Mouse (Mus musculus) cerebellum, adult 8-10 months (tissue): Measurements from ENCODE around the gene Ccdc136.
"Not testable (repeated sequence)": the region's sequence is repeated elsewhere in the genome, so short reads cannot be mapped to it uniquely, and the experiment has no call there.

ENCODE experiments used
- DNase-seq: peaks from one replicate; pipeline ENCODE4 v3.0.0; 2022

Gene Ccdc136

DNA sequence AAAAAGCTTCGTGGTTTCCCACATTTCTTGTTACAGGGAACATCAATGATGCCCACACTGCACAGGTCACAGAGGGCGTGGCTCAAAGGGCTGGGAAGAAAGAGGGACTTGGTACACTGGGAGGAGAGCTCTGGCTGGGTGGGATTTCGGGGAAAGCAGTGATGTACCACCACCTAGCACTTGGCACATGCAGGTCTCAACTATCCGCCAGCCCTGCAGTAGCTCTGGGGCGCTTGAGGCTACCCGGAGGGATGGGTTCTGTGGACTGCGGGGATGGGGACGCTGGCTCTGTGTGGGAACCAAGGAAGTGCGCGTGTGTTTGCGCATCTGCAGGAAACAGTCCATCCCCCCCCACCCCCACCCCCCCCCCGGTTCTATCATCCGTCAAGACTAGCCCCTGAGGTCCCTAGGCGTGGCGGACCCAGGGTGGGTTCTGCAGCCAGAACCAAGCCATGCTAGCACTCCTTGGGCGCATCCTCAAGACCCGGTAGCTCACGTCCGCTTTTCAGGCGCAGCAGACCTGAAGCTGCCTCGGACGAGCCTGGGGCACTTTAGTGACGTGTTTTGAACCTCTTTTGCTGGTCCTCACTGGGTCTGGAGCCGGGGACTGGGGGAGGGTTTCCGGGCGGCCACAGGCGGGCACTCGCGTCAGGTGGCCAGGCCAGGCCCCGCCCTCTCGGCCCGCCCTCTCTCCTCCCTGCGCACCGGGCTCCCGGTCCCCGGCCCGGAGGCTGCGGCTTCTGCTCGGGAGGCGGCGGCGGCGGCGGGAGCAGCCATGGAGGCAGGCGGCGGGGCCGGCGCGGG is at the start of gene Ccdc136:
Ccdc136 (plus strand) TSS at position 400 of the 804 bp plus-strand sequence.
- peak; percentile 89 for DNase-seq

DNA sequence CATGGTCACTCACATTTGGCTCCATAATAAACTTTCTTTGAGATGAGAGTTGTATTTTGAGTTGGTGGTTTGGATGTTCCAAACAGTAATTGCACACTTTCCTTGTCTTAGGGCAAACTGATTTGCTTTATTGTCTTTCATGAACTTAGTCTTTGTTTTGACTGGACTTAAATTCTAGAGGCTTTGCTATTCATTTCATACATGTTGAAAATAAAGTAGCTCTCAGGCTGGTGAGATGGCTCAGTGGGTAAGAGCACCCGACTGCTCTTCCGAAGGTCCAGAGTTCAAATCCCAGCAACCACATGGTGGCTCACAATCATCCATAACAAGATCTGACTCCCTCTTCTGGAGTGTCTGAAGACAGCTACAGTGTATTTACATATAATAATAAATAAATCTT is 49.6 kb upstream of the Ccdc136 start:
- DNase-seq = not testable (repeated sequence)

DNA sequence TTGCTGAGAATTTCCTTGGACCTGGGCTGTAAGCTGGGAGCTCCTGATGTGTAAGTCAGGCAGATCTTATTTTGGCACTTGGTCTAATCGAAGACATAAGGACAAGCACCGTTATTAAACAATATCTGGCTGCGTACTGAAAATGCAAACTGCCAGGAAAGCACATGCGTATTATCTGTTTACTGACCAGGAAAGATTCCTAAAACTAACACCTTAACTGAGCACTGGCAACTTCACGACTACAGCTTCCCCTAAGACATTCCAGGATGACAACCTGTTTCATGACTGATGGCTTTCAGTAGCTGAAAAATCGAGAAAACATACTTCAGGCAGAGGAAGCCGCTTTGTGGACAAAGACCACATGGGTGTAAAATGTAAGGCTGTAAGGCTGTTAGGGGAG is 48.9 kb upstream of the Ccdc136 start:
- no peak for DNase-seq

DNA sequence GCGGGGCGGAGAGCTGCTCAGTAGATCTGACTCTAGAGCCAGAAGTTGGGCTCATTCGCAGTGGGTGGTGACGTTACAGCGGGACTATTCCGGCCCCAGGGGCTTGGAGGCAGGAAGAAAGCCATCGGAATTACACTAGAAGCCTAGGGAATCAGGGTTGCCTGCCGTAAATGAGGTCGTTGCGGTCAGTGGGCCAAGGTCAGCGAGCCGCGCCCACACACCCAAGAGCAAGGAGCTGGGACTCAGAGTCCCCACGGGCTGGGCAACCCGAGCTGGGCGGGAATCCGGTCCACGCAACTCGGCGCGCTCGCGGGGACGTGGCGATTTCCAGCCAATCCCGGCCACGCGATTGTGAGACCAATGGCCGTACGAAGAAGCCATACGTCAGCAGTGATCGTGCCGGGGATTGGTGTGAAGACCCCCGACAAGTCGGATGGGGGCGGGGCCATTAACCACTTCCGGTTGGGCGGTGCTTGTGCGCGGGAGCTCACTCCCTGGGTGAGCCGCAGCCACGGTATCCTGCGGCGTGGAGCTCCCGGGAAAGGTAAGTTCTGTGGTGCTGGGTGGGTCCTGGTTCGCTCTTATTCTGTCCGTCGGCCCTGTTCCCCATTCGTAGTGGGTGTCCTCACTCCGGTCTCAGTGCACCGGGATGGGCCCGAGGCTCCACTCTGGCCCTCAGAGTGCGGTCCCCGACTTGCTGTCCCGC is 48.3 kb upstream of the Ccdc136 start, which contains the start of gene Calu:
Calu (plus strand) TSS at position 405 of the 706 bp plus-strand sequence.
- peak; percentile 99 for DNase-seq

DNA sequence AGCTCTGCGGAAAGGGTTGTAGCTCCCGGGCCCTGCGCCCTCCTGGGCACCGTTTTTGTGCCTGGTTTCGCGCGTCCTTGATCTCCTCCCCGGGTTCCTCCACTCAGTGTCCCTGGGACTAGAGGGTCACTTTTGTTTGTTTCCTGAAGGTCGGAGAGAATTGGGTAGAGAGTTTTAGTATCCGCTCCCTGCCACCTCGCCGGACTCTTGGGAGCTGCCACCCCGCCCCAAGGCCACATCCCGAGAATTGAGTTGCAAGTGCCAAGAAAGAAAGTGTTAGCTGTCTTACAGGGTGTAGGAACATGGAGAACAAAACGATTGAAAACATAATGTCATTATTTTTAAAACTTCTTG is 47.8 kb upstream of the Ccdc136 start:
- DNase-seq = no peak

DNA sequence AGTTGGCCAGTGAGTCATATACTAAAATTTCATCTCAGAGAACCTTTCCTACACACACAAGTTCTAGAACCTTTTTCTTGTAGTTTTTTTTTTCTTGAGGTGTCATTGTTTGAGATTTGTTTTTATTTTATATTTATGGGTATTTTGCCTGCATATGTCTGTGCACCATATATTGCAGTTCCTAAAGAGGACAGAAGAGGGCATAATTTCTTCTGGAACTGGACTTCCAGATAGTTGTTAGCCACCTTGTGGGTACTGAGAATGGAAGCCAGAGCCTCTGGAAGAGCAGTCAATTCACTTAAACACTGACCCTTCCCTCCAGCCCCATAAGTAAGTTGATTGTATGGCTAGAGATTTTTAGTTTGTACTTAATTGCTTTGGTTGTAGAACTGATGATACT is 44.5 kb upstream of the Ccdc136 start:
- no peak for DNase-seq

DNA sequence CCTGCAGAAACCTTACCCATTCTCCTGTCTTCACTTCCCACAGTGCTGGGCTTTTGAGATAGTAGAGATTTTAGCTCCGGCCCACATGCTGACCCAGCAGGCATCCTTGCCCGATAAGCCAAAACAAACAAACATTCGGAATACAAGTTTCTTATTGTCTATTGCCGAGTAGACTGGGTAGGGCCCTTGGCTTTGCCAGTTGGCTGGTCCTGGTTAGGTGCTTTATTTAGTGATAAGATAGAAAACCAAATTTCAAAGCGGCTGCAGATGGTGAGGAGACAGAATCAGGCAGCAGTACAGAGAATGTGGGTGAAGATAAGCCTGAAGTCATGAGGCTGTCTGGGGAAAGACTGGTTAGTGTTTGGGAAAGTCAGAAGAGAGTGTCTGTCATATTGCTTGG is 43.3 kb upstream of the Ccdc136 start:
- no peak for DNase-seq

DNA sequence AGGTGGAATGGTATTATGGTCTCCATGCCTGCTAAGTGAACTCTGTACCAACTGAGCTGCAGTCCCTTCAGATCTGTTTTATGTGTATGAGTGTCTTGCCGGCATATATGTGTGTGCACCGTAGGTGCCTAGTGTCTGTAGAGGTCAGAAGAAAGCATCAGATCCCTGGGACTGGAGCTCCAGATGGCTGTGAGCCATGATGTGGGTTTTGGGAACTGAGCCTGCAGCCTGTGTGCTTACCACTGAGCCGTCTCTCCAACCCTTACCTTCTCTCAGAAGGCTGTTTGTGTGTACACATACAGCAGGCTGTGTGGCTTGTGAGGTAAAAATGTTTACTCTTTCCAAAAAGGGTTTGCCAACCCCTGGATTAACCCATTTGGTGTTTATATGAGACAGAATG is 36.7 kb upstream of the Ccdc136 start:
- no peak for DNase-seq

DNA sequence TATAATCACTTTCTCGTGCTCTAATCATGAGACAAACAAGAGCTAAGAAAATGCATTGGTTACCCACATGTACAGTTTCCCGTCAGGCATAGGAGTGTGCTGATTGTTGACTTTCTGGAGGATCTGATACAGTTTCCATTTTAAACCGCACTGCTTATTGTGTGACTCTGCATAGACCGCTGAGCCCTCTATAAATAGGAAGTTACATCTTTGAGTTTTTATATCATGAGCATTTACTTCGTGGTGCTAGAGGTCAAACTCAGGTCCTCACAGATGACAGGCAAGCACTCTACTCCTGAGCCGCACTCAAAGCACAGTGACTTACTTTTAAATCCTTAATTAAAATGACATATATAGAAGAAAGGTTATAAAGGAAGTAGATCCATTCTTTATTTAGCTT is 35.9 kb upstream of the Ccdc136 start:
- DNase-seq = no peak

DNA sequence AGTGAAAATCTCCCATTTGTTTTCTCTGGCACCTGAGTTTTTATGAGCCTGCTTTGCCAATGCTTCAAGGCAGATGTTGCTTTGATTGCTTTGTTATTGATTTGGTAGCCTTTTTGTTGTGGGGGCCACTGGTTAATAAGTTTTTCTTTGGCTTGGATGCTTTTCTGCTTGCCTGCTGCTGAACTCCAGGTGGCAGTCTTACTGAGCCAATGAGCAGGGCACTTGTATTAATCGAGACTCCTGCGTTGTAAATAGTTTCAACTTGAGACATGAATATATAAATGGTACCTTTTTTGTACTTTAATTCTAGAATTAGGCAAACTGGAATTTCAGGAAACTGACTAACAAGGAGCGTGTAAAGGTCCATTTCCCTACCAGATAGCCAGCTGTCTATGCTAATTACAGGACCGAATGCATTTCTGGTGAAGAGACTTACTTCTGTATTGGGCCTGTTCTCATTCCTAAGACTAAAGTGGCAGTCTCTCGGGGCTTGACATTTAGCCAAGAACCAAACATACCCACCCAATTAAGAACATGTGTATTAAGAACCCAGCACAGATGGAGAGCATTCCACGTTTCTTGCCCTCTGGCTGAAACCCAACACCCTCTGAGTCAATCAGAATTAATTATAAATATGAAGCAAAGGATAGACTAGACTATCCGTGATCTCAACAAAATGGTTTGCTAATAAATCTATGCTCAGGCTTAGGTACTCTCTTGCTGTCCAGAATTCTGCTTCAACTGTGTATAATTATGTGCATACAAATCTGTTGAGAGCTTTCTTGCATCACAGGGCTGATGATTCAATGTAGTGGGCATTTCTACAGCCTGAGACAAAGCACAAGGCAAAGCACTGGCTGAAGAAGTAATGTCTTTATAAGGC is 33.6 kb upstream of the Ccdc136 start:
- no peak for DNase-seq

DNA sequence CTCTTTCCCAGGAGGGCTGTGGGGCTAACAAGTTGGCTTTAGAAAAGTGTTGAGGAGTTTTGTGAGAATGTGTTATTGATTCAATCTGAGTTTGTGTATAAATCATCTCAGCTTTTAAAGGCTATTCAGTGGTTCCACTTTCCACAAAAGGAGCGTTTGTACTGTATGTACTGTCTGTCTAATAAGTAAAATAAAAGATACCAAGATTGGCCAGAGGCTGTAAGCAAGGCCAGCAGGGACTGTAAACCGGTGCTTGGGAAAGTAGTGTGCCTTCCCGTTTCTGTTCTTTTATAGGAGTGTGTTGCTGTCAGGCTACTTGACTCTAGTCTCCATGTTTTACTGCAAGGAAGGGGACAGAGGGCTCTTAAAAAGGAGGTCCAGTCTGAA is 33.0 kb upstream of the Ccdc136 start:
- no peak for DNase-seq

DNA sequence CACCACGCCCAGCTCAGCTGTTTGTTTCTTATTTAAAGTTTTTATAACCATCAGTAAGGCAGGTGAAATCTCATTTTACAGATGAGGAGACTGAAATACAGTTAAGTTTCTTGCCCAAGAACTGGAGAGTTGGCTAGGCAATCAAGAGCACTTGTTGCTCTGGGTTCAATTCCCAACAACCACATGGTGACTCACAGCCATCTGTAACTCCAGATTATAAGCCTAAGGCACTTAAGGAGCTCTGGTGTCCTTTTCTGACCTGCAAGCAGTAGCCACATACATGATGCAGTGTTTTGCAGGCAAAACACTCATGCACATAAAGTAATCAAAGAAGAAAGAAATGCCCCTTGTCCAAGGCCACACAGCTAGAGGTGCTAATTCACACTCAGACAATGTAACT is 30.8 kb upstream of the Ccdc136 start:
- DNase-seq = no peak

DNA sequence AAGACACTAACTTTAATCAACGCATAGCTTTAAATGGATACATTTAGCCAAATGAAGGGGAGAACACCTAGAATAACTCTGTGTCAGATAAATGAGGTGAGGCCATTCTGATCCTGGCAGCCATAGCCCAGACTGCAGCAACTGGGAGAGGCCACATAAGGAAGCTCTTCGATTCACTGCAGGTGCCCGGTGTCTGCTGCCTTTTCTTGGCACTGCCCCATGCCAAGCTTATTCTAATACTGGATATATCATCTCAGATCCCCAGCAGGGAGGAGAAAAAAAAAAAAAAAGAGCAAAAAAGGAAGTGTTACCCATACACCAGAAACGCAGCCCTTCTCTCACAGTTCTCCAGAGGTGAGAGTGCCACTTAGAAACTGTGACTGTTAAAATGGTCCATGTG is 18.7 kb upstream of the Ccdc136 start:
- no peak for DNase-seq

DNA sequence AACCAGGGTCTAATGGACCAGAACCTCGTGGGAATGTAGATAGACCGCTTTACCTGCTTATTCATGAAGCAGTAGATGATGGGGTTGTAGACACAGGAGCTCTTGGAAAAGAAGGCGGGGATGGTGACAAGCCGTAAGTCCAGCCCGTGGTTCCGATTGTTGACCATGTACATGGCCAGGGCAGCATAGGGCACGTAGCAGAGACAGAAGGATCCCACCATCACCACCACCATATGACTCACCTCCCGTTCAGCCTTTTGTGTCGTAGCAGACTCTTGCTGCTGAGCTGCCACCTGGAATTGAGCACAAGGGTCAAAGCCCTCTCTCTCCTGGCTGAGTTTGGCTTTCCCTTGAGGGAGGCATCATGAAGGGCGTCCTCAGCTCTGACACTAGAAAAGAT is 17.4 kb upstream of the Ccdc136 start:
- no peak for DNase-seq

DNA sequence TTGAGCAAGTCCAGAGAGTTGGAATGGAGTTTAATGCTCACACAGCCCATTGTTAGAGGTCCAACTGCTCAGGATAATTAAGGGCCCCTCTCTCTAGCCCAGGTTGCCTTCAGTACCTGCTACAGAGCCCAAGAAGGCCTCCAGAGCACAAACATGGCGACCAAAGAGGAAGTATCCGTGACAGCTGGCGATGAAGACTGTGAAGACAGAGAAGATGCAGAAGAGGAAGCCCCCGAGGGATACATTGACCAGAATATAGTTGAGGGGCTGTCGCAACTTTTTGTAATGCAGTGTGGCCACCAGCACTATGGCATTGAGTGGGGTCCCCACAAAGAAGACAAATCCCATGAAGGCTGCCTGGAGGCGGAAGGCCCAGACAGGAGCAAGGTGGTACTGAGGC is 16.2 kb upstream of the Ccdc136 start:
- DNase-seq = no peak

DNA sequence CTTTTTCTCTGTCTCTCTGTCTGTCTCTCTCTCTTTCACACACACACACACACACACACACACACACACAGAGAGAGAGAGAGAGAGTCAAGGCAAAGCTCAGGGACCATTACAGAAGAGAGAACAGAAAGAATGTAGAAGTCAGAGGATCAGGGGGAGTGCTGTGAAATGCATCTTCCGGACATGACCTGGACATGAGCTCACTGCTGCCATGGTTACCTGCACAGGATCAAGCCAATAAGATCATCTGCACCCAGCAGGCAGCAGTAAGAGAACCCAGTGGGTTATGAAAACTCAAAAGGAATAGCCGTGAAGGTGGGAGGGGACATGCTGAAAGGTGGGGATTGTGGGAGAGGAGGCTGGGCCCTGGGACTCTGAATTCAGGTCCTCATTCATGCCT is 13.7 kb upstream of the Ccdc136 start:
- no peak for DNase-seq

DNA sequence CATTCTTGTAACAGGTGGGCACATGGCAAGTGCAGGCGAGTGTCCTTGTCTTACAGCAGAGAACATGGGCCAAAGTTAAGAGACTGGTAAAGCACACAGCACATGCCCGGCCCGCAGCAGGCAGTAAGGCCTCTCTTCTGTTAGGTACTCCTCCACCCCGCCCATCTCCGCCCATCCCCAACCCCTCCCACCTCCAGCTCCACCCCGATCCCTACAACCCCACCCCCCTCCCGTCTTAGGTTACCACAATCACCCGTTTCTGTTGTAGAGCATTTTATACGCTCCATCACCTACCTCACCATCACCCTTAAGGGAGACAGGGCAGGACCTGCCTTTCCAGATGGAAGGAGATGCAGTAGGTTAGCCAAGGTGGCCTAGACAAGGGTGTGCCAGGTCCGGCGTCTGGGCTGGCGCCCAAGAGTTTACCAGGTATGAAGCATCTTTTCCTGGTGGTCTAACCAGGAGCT is 8.0 kb upstream of the Ccdc136 start, which contains the start of gene Opn1sw:
Opn1sw (minus strand) TSS at position 417 of the 467 bp plus-strand sequence.
- no peak for DNase-seq

DNA sequence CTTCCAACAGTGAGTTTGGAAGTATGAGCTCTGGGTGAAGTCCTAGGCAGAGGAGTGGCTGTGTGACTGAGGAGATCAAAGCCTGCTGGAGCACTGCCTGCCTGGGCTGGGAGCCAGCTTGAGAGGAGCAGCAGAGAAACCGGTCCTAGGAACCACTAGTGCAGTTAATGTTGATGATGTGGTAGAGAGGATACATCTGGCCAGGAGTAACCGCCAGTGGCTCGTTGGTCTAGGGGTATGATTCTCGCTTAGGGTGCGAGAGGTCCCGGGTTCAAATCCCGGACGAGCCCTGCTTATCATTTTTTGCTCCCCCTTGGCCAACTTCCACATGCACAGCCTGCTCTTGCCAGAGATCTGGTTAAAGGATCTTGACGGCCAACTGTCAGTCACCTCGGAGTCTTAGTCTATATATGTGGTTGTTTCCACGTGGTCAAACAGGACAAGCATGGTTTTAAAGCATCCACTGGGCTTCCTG is 7.5 kb upstream of the Ccdc136 start:
- peak; percentile 81 for DNase-seq

DNA sequence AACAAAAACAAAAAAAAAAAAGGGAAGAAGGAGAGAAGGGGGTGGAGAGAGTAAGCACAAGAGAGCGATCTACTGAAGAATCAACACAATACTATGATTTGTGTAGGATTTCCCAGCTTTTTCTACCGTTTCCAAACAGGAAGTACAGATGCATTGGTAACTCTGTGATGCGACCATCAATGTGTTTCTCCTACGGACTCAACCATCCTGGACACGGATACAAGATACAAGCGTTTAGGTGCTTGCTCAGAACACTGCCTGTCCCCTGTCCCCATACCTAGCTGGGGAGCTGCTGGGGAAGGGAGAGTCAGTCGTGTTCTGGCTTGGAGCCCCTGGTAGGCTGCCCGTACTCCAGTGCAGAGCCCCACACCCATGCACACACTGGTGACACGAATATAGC is 6.7 kb upstream of the Ccdc136 start:
- DNase-seq = no peak

DNA sequence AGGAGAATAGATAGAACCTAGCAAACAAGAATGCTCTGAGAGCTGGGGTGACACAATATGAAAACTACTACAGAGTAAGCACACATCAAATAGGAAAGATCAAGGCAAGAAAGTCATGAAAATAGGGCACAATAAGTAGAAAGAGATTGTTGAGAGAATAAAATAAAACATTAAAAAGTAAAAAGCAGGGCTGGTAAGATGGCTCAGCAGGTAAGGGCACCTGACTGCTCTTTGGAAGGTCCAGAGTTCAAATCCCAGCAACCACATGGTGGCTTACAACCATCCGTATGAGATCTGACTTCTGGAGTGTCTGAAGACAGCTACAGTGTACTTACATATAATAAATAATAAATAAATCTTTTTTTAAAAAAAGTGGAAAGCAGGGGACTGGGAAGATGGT is 5.6 kb upstream of the Ccdc136 start:
- not testable (repeated sequence) for DNase-seq

DNA sequence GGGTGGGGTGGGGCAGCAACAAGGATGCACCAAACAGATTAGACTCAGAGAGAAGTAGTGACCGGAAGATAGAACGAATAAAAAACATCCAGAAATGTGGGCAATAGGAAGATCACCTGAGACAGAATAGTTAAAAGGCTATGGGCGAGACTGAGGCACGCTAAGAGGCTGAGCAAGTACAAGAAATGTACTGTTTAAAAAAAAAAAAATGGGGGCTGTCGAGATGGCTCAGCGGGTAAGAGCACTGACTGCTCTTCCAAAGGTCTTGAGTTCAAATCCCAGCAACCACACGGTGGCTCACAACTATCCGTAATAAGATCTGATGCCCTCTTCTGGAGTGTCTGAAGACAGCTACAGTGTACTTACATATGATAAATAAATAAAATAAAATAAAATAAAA is 4.9 kb upstream of the Ccdc136 start:
- not testable (repeated sequence) for DNase-seq

DNA sequence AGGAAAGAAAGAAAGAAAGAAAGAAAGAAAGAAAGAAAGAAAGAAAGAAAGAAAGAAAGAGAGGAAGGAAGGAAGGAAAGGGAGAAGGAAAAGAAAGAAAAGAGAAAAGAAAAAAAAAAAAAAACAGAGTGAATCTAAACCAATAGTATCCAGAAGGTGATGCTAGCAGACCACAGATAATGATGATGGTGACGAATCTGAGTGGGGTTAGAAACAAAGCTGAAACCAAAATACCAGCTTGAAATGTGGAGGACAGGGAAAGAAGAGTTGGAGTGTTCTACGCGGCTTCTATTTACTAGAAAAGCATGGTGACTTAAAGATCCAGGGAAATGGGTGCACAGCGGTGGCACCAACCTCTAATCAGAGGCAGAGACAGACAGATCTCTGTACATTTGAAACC is 4.3 kb upstream of the Ccdc136 start:
- DNase-seq = no peak

DNA sequence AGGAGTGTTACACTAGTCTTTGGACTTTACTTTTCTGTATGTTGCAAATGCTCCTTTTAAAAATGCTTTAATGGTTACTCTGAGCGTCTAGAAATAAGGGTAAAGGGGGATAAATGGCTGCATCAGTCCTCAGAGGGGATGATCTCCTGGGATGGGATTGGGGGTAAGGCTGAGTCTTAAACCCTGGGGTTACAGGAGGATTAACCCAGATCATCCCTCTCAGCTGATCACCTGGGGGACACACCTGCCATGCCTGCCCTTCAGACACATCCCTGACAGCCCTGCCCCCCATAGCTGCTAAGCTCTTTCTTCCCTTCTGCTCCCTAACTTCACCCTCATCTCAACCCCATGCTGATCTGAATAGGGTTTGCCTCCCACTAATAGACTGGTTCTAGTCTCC is 1.8 kb upstream of the Ccdc136 start:
- no peak for DNase-seq
